Mouse (Mus musculus): ENCODE measurements around the gene Msx2. TPM values are rescaled to one million over a fixed set of nuclear protein-coding genes. Genes with fewer than 3 reads are reported as not detected.
A peak's percentile ranks its signal among the peaks of the same experiment; 100 is the strongest.

Msx2 gene
- polyA plus RNA-seq, 1 experiment from 2014 or later, result 1.2 TPM

DNA sequence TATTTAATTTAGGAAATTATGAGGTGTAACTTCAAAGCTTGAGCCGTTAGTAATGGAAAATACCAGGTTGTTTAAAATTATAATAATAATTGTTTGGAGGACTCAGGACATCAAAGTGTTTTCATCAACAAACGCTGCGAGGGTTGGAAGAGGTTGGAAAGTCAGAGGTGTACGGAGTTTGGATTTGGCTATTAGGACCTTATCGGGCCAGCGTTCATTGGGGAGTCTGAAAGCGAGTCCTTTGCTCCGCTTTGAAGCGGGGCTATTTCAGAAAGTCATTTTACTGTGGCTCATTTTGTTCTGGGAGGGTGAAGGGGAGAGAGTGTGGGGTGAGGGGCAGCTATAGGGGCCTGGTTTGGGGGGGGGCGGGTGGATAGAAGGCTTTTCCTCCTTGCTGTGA lies 8.9 kb downstream of the Msx2 start:
- H3K36me3 ChIP-seq (ENCODE audit: poor library complexity, severe bottlenecking), result no peaks in the 10 kb centered on the region
- no peak for ATAC-seq
- peaks cover 96% of the 10 kb centered on the region for H3K27me3 ChIP-seq
- peaks cover 21% of the 10 kb centered on the region for H3K4me1 ChIP-seq
- WGBS, result 2% methylated on average over 10 of the region's 10 CpGs
- H3K27ac ChIP-seq, result no peak overlapping the region
- H3K9me3 ChIP-seq (replicated peaks), result no peaks in the 10 kb centered on the region
- H3K9ac ChIP-seq, result no peak overlapping the region
- H3K4me3 ChIP-seq, result no peak overlapping the region
- no peak overlapping the region for H3K4me2 ChIP-seq

DNA sequence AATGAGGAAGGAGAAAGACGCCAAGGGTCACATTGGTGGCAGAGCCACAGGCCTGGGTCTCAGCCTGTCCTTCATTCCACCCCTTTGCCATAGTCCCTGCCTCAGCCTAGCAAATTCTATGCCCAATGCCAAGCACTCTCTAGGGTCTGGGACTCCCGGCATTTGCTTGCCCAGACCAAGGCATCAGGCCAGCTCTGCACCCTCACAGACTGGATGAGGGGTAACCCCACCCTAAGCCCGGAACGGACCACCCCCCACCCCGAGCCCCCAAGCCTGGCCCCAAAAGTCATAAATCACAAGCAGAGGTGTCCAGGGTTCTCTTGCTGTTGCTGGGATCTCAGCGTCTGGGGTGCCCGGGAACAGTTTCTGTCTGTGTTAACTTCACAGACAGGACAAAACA lies 9.8 kb downstream of the Msx2 start:
- WGBS, result under 1% methylated on average over 7 of the region's 7 CpGs
- 0 out of 2 replicates have a peak overlapping the region, but pooled peaks have one; percentile 51 for H3K4me2 ChIP-seq
- no peak overlapping the region for H3K9ac ChIP-seq
- H3K36me3 ChIP-seq (ENCODE audit: poor library complexity, severe bottlenecking), result no peaks in the 10 kb centered on the region
- H3K4me3 ChIP-seq, result no peak overlapping the region
- H3K27ac ChIP-seq, result no peak overlapping the region
- H3K9me3 ChIP-seq (replicated peaks), result no peaks in the 10 kb centered on the region
- peaks cover 21% of the 10 kb centered on the region for H3K4me1 ChIP-seq
- ATAC-seq, result no peak
- peaks cover 96% of the 10 kb centered on the region for H3K27me3 ChIP-seq

DNA sequence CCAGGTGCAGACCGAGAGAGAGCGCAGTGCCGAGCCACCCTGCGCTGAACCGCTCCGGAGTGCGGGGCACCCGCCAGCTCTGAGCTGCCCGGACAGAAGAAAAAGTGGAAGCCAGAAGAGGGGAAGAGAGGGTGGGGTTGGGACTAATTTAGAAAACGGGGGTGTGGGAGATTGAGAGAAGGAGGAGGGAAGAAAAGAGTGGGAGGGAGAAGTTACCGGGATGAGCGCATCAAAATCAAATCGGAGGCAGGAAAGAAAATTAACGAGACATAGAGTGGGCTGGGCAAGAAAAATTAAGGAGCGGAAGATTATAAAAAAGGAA lies 10.3 kb downstream of the Msx2 start:
- H3K36me3 ChIP-seq (ENCODE audit: poor library complexity, severe bottlenecking), result no peaks in the 10 kb centered on the region
- H3K27me3 ChIP-seq, result peaks cover 98% of the 10 kb centered on the region
- H3K9ac ChIP-seq, result 0 out of 2 replicates have a peak overlapping the region, but pooled peaks have one; percentile 26
- no peak overlapping the region for H3K27ac ChIP-seq
- peak overlapping the region; percentile 25 for H3K4me3 ChIP-seq
- peaks cover 21% of the 10 kb centered on the region for H3K4me1 ChIP-seq
- H3K9me3 ChIP-seq (replicated peaks), result no peaks in the 10 kb centered on the region
- WGBS, result under 1% methylated on average over 15 of the region's 15 CpGs
- ATAC-seq, result no peak
- peak overlapping the region; percentile 51 for H3K4me2 ChIP-seq

DNA sequence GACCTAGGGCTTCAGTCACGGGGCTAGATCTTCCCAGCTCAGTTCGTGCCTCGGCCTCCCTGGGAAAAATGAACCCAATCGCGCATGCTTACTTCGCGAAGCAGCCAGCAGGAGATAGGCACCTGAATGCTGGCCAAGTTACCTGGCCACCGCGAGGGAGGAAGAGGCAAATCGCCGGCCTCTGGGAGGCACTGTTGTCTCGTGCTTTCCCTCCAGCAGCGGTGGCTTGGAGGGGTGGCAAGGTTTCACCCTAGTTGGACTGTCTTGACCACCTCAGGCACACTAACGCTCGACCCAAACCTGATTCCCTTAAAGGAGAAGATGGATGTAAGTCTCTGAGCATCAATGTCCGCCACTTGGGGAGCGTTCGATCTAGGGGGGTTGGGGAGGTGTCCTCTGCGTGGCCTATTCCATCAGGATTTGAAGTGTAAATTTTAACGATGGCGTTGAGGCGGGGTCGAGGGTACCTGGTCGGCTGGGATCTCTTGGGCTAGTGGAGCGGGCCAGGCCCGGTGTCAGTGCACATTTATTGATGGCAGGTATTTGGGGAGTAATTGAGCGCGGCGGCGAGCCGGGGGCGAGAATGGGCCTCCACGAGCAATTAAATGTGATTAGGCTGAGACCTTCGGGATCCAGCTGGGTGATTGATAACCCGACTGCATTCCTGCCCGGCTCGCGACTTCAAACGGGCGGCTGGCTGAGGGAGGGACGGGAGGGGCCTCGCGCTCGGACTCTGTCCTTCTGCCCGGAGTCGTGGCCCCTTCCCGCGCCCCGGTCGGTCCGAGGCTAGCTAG lies 10.8 kb downstream of the Msx2 start:
- peak overlapping the region; percentile 51 for H3K4me2 ChIP-seq
- H3K27me3 ChIP-seq, result peaks cover 96% of the 10 kb centered on the region
- ATAC-seq, result no peak
- no peaks in the 10 kb centered on the region for H3K36me3 ChIP-seq (ENCODE audit: poor library complexity, severe bottlenecking)
- peaks cover 21% of the 10 kb centered on the region for H3K4me1 ChIP-seq
- H3K27ac ChIP-seq, result no peak overlapping the region
- peak overlapping the region; percentile 25 for H3K4me3 ChIP-seq
- WGBS, result under 1% methylated on average over 51 of the region's 51 CpGs
- H3K9ac ChIP-seq, result 0 out of 2 replicates have a peak overlapping the region, but pooled peaks have one; percentile 26
- H3K9me3 ChIP-seq (replicated peaks), result no peaks in the 10 kb centered on the region

DNA sequence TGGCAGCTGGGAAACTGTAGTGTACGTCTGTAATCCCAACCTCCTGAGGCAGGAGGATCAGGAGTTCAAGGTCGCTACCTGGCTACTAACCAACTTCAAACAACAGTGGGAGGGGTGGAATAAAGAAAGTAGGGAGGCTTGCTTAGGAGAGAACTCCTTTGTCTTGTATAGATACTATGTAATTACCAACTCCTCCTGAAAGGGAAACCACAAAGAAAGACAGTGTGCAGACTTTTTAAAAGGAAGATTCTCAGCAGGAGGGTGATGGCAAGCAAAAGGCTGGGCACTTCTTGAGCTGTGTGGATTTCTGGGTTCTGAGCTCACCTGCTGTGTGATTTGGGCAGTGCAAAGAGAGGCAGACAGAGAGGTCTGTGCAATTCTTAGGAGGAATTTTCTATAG lies 11.5 kb downstream of the Msx2 start:
- no peak overlapping the region for H3K4me3 ChIP-seq
- 1% methylated on average over 2 of the region's 2 CpGs for WGBS
- no peak overlapping the region for H3K4me2 ChIP-seq

DNA sequence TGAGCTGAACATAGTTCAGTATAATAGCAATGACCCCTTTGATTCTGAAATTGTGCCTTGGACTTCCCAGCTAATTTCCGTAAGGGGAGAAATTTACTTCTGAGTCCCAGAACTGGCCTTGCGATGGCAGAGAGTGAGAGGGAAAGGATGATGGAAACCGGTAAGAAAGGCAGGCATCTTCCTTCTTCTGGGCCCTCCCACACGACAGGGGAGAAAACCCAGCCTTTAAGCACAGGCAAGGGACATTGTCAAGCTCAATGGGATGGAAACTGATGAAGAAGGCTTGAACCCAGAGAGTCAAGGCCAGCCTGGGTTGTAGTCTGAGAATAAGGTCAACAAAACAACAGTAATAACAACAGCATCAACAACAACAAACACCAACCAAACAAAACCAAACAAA lies 14.1 kb downstream of the Msx2 start:
- WGBS, result 67% methylated on average over 4 of the region's 4 CpGs
- H3K27ac ChIP-seq, result no peak overlapping the region
- no peaks in the 10 kb centered on the region for H3K36me3 ChIP-seq (ENCODE audit: poor library complexity, severe bottlenecking)
- H3K9me3 ChIP-seq (replicated peaks), result no peaks in the 10 kb centered on the region
- ATAC-seq, result no peak
- H3K4me3 ChIP-seq, result no peak overlapping the region
- no peak overlapping the region for H3K4me2 ChIP-seq
- H3K4me1 ChIP-seq, result peaks cover 28% of the 10 kb centered on the region
- H3K9ac ChIP-seq, result no peak overlapping the region
- peaks cover 90% of the 10 kb centered on the region for H3K27me3 ChIP-seq

More for the DNA sequence above, 11.5 kb downstream of the Msx2 start:
- Histone ChIP-seq H3K9ac (no peak overlapping the region), H3K4me1 (peaks cover 21% of the 10 kb centered on the region), H3K27ac (no peak overlapping the region), H3K9me3 (replicated peaks) (no peaks in the 10 kb centered on the region), H3K36me3 (ENCODE audit: poor library complexity, severe bottlenecking) (no peaks in the 10 kb centered on the region), H3K27me3 (peaks cover 96% of the 10 kb centered on the region)
- ATAC-seq, result no peak

DNA sequence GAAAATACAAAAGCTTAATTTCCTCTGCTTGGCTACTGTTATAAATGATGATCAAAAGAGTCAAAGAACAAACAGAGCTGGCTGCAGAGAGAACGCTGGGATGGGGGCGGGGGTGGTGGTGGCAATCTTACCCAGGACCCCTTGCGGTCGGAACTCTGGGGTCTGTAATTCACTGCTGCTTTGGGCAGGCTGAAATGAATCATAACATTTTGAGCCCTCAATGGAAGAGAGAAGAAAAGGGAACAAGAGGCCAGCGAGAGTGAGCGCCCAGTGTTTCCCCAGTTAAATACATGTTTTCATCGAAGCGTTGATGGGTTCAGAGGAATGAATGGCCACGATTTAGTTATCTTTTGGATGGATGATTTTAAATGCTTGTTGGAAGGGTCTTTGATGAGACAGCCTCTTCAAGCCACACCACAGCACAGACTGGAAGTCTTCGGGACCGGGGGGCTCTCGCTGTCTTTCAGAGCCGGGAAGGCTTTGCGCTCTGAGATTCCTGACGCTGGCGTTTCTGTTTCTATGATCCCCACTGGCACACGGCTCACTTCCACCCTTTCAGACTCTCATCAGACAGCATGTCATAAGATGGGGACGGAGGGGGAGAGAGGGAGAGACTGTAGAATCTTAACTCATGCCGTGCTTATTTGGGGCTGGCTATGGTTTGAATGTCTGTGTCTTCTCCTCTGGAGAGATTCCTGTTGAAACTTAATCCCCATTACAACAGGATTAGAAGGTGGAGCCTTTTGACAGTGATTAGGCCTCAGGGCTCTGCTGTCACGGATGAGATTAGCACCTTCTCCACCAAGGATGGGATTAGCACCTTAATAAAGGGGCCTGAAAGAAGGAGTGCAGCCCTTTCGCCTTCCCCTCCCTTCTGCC lies 17.8 kb downstream of the Msx2 start:
- Histone ChIP-seq H3K4me1 (peaks cover 13% of the 10 kb centered on the region), H3K27me3 (peaks cover 81% of the 10 kb centered on the region), H3K27ac (no peak overlapping the region), H3K4me3 (peak overlapping the region; percentile 32), H3K9ac (peak overlapping the region; percentile 60), H3K36me3 (ENCODE audit: poor library complexity, severe bottlenecking) (no peaks in the 10 kb centered on the region), H3K9me3 (replicated peaks) (no peaks in the 10 kb centered on the region), H3K4me2 (peak overlapping the region; percentile 63)
- 0 out of 2 replicates have a peak, but pooled peaks have one; percentile 70 for ATAC-seq
- under 1% methylated on average over 21 of the region's 21 CpGs for WGBS

DNA sequence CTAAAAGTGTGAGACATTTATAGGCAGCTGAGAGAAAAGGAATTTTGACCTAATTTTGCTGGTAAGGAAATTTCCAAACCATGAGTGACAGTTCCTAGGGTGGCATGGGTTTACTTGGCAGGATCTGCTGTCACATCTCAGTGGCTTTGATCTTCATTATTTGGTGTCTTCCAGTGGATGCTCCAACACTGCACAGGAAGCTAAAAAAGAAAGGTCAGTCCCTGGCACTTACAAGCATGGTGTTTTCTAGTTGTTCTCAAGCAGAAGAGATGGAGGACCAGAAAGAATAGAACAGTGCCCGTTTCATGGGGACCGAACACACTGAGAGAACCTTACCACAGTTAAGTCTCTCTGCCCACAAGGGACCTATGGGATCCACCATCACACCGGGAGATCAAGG lies 18.9 kb downstream of the Msx2 start:
- no peak overlapping the region for H3K4me2 ChIP-seq
- no peak for ATAC-seq
- no peak overlapping the region for H3K4me3 ChIP-seq
- H3K27me3 ChIP-seq, result peaks cover 79% of the 10 kb centered on the region
- H3K9me3 ChIP-seq (replicated peaks), result no peaks in the 10 kb centered on the region
- WGBS, result 73% methylated on average over 3 of the region's 3 CpGs
- H3K36me3 ChIP-seq (ENCODE audit: poor library complexity, severe bottlenecking), result no peaks in the 10 kb centered on the region
- peaks cover 13% of the 10 kb centered on the region for H3K4me1 ChIP-seq
- H3K27ac ChIP-seq, result no peak overlapping the region
- no peak overlapping the region for H3K9ac ChIP-seq

DNA sequence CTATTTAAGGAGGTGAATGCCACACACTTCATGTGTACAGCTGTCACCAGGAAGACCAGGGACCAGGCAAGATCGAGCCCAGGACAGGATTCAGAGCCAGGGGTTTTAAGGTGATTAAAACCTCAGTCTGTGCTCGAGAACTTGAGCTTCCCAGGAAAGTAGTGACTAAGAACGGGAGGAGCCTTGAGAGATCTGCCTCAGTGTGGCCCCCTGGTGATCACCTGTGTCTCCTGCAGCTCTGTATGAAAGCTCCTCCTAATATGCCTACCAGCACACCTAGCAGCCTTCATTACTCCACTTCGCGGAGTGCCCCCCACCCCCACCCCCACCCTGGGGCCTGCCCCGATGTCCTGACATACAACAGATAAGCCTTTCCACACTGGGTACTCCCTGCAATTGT lies 25.3 kb downstream of the Msx2 start:
- Histone ChIP-seq H3K9ac (no peak overlapping the region), H3K36me3 (ENCODE audit: poor library complexity, severe bottlenecking) (no peaks in the 10 kb centered on the region), H3K27me3 (peaks cover 38% of the 10 kb centered on the region)

DNA sequence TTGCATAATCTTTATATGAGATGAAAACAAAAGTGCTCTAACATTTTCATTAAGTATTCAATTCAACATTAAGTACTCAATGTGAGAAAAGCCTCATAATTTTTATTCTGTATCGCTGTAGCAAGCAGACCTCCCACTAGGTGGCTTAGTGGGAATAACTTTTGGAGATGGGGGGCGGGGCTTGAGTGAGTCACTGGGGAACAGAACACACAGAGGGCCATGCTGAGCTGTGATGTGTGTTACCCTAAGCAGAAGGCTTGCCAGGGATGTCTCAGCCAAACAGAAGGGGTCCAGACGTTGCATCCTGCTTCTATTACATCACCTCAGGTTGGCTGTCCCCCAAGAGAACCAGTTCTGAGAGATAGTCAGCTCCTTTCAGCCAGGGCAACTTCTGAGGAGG lies 29.3 kb downstream of the Msx2 start:
- no peak overlapping the region for H3K27ac ChIP-seq
- ATAC-seq, result peak; percentile 74
- 26% methylated on average over 3 of the region's 3 CpGs for WGBS
- no peaks in the 10 kb centered on the region for H3K9me3 ChIP-seq (replicated peaks)
- peaks cover 21% of the 10 kb centered on the region for H3K27me3 ChIP-seq
- no peak overlapping the region for H3K4me3 ChIP-seq
- no peak overlapping the region for H3K9ac ChIP-seq
- H3K4me1 ChIP-seq, result peaks cover 8% of the 10 kb centered on the region
- no peak overlapping the region for H3K4me2 ChIP-seq
- H3K36me3 ChIP-seq (ENCODE audit: poor library complexity, severe bottlenecking), result no peaks in the 10 kb centered on the region

More for the DNA sequence above, 25.3 kb downstream of the Msx2 start:
- Histone ChIP-seq H3K27ac (no peak overlapping the region), H3K4me3 (no peak overlapping the region), H3K4me1 (peaks cover 5% of the 10 kb centered on the region), H3K4me2 (no peak overlapping the region), H3K9me3 (replicated peaks) (no peaks in the 10 kb centered on the region)
- 27% methylated on average over 6 of the region's 6 CpGs for WGBS
- ATAC-seq, result no peak

DNA sequence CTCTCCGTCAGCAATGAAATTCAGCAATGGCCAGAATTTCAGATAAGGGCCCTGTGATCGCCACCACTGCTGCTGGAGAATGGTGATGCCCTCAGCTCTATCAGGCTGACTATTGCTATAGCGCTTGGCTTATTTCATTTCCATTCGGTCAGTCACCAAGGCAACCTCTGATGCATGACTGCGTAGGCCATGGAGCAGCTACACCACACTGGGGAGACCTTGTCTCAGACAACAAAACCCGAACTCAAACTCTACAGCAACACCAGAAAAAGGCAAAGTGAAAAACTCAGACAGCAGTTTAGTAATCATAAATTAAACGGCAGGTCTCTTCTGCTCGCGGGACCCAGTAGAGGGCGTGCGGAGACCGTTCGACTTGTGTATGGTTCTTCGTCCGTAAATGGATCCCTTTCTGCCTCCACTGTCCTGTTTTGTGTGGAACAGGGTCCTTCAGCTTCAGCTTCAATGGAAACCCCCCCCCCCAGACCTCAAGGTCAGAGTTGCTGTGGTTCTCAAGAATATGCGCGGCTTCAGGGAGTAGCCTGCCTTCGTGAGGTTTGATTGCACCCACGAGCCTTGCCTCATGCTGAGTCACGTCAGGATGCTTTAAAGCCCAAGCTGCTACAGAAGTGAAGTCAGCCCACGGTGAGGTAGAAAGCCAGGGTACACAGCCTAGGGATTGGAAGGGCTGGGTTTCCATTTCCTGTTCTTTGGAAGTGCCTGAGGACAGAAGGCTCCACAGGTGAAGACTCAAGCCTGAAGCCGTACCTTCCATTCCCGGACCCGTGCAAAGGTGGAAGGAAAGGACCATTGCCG lies 30.5 kb downstream of the Msx2 start:
- H3K36me3 ChIP-seq (ENCODE audit: poor library complexity, severe bottlenecking), result no peaks in the 10 kb centered on the region
- peaks cover 8% of the 10 kb centered on the region for H3K4me1 ChIP-seq
- WGBS, result 39% methylated on average over 25 of the region's 25 CpGs
- peaks cover 17% of the 10 kb centered on the region for H3K27me3 ChIP-seq
- no peak overlapping the region for H3K27ac ChIP-seq
- H3K9me3 ChIP-seq (replicated peaks), result no peaks in the 10 kb centered on the region
- peak overlapping the region; percentile 49 for H3K4me2 ChIP-seq
- no peak for ATAC-seq
- no peak overlapping the region for H3K4me3 ChIP-seq
- no peak overlapping the region for H3K9ac ChIP-seq
